Mouse (Mus musculus) thymus, adult 2 months (tissue): ENCODE measurements around the gene Ap1s3. TPM values are rescaled to one million over a fixed set of nuclear protein-coding genes. Genes with fewer than 3 reads are reported as not detected.

ENCODE experiments used
- DNase-seq: peaks from one replicate; pipeline ENCODE4 v3.0.0; 2021
- H3K27ac ChIP-seq: fragments of 200-500 bp; 2 replicates; pipeline ENCODE4 v1.5.1; 2012; ENCODE audit warnings: low read length, control low read depth; ENCODE audit not compliant: control insufficient read depth, insufficient read depth
- H3K27me3 ChIP-seq: fragments of 200-500 bp; 2 replicates; pipeline ENCODE4 v1.6.1; 2012; ENCODE audit warnings: mild to moderate bottlenecking, low read length, moderate library complexity, mixed read lengths; ENCODE audit not compliant: control insufficient read depth, insufficient read depth
- H3K36me3 ChIP-seq: fragments of 200-500 bp; 2 replicates; pipeline ENCODE4 v1.6.1; 2012; ENCODE audit warnings: mild to moderate bottlenecking, low read length, moderate library complexity; ENCODE audit not compliant: control insufficient read depth, insufficient read depth
- H3K4me1 ChIP-seq: fragments of 200-500 bp; replicated peaks from 2 replicates; pipeline ENCODE4 v1.6.1; 2012; ENCODE audit warnings: low read length; ENCODE audit not compliant: control insufficient read depth, insufficient read depth
- H3K4me3 ChIP-seq: fragments of 200-500 bp; 2 replicates; pipeline ENCODE4 v1.5.1; 2012; ENCODE audit warnings: mild to moderate bottlenecking, low read length, control low read depth, moderate library complexity; ENCODE audit not compliant: control insufficient read depth, insufficient read depth
- CTCF ChIP-seq: fragments of 200-500 bp; IDR thresholded peaks from 2 replicates; pipeline ENCODE4 v1.5.1; 2012; ENCODE audit warnings: mild to moderate bottlenecking, control low read depth, low read length, moderate library complexity, borderline replicate concordance; ENCODE audit not compliant: control insufficient read depth, poor library complexity, insufficient read depth; ENCODE audit errors: extremely low read depth
- POLR2A ChIP-seq: fragments of 200-500 bp; IDR thresholded peaks from 2 replicates; pipeline ENCODE4 v1.6.1; 2012; ENCODE audit warnings: mild to moderate bottlenecking, low read length, control low read depth, moderate library complexity; ENCODE audit not compliant: control insufficient read depth, poor library complexity, insufficient read depth; ENCODE audit errors: extremely low read depth
- WGBS: fragments of 180-500 bp; shearing (Covaris S2); methylation state at CpG from one replicate; pipeline ENCODE4 v1.1.7; 2018; 5-methylcytosine and 5-hydroxymethylcytosine counted together
- polyA plus RNA-seq: library from polyadenylated mRNA; depleted of rRNA; stranded (reverse); fragments of >200 nt; gene quantifications from 2 replicates; pipeline ENCODE4 v1.2.3, GENCODE M21; 2012

The Ap1s3 gene
- polyA plus RNA-seq, 1 experiment = 60.7 TPM

- H3K4me1 ChIP-seq = peaks cover 16% of the 10 kb centered on the region
- peak overlapping the region; percentile 71 for H3K27ac ChIP-seq
- WGBS = 18% methylated on average over 8 of the region's 8 CpGs
- no peaks in the 10 kb centered on the region for H3K27me3 ChIP-seq
- TF ChIP-seq POLR2A (no peak), CTCF (0 out of 2 replicates have a peak, but pooled peaks have one; percentile 41)
- DNase-seq = peak; percentile 35
- no peaks in the 10 kb centered on the region for H3K36me3 ChIP-seq
- H3K4me3 ChIP-seq = no peak overlapping the region
Observed at GRCm38 (mm10) chr1:79710216-79710615, 38.4 kb upstream of the Ap1s3 start.

GRCm38 (mm10) chr1:79707383-79707782 lies 35.6 kb upstream of the Ap1s3 start:
- no peak for DNase-seq
- no peak overlapping the region for H3K27ac ChIP-seq
- H3K4me3 ChIP-seq = no peak overlapping the region
- 86% methylated on average over 9 of the region's 9 CpGs for WGBS
- no peaks in the 10 kb centered on the region for H3K36me3 ChIP-seq
- no peaks in the 10 kb centered on the region for H3K27me3 ChIP-seq
- no peak for TF ChIP-seq CTCF
- TF ChIP-seq POLR2A = no peak
- H3K4me1 ChIP-seq = peaks cover 18% of the 10 kb centered on the region

GRCm38 (mm10) chr1:79706707-79707106 lies 34.9 kb upstream of the Ap1s3 start:
- Histone ChIP-seq H3K4me1 (peaks cover 15% of the 10 kb centered on the region), H3K27ac (no peak overlapping the region), H3K36me3 (no peaks in the 10 kb centered on the region), H3K27me3 (no peaks in the 10 kb centered on the region), H3K4me3 (no peak overlapping the region)
- WGBS = 90% methylated on average over 3 of the region's 3 CpGs
- no peak for TF ChIP-seq POLR2A
- TF ChIP-seq CTCF = no peak
- DNase-seq = no peak

GRCm38 (mm10) chr1:79704672-79705071 lies 32.9 kb upstream of the Ap1s3 start:
- WGBS = 97% methylated on average over 2 of the region's 2 CpGs
- DNase-seq = no peak
- no peak overlapping the region for H3K27ac ChIP-seq
- no peak overlapping the region for H3K4me3 ChIP-seq
- peaks cover 5% of the 10 kb centered on the region for H3K4me1 ChIP-seq
- TF ChIP-seq CTCF = no peak
- no peak for TF ChIP-seq POLR2A
- H3K36me3 ChIP-seq = no peaks in the 10 kb centered on the region
- no peaks in the 10 kb centered on the region for H3K27me3 ChIP-seq

- H3K27me3 ChIP-seq = no peaks in the 10 kb centered on the region
- H3K36me3 ChIP-seq = no peaks in the 10 kb centered on the region
- DNase-seq = no peak
- no peak for TF ChIP-seq CTCF
- TF ChIP-seq POLR2A = no peak
- 47% methylated on average over 8 of the region's 8 CpGs for WGBS
- H3K4me3 ChIP-seq = no peak overlapping the region
- H3K27ac ChIP-seq = no peak overlapping the region
- 0 out of 2 replicates have a peak, but pooled peaks cover 2% of the 10 kb centered on the region for H3K4me1 ChIP-seq
Observed at GRCm38 (mm10) chr1:79703520-79703919, 31.7 kb upstream of the Ap1s3 start.

- TF ChIP-seq CTCF (no peak), POLR2A (no peak)
- Histone ChIP-seq H3K36me3 (no peaks in the 10 kb centered on the region), H3K4me3 (no peak overlapping the region), H3K4me1 (peaks cover under 1% of the 10 kb centered on the region; the same call in 1 of the 2 replicates), H3K27me3 (no peaks in the 10 kb centered on the region), H3K27ac (no peak overlapping the region)
- WGBS = 23% methylated on average over 2 of the region's 2 CpGs
- DNase-seq = no peak
Observed at GRCm38 (mm10) chr1:79698506-79698905, 26.7 kb upstream of the Ap1s3 start.

- Histone ChIP-seq H3K4me1 (no peaks in the 10 kb centered on the region; the same call in 1 of the 2 replicates), H3K36me3 (no peaks in the 10 kb centered on the region), H3K4me3 (no peak overlapping the region), H3K27ac (no peak overlapping the region), H3K27me3 (no peaks in the 10 kb centered on the region)
- TF ChIP-seq POLR2A = no peak
- no peak for TF ChIP-seq CTCF
- DNase-seq = no peak
- WGBS = 10% methylated on average over 9 of the region's 9 CpGs
Observed at GRCm38 (mm10) chr1:79697382-79697781, 25.6 kb upstream of the Ap1s3 start.
